Mouse (Mus musculus) heart, adult 2 months (tissue): ENCODE results near the gene Ctnnb1.

Experiments
- CTCF ChIP-seq: fragments of 200-600 bp; IDR thresholded peaks from 2 replicates; pipeline ENCODE4 v1.8.1; 2022; ENCODE audit warnings: antibody characterized with exemption, mild to moderate bottlenecking, moderate library complexity
- EP300 ChIP-seq: fragments of 200-500 bp; IDR thresholded peaks from 2 replicates; pipeline ENCODE4 v1.6.1; 2011; ENCODE audit warnings: low read depth, low read length, control low read depth; ENCODE audit not compliant: insufficient read depth
- POLR2A ChIP-seq: fragments of 200-500 bp; IDR thresholded peaks from 2 replicates; pipeline ENCODE4 v1.6.1; 2011; ENCODE audit warnings: mild to moderate bottlenecking, low read depth, low read length, control low read depth; ENCODE audit not compliant: insufficient read depth

DNA sequence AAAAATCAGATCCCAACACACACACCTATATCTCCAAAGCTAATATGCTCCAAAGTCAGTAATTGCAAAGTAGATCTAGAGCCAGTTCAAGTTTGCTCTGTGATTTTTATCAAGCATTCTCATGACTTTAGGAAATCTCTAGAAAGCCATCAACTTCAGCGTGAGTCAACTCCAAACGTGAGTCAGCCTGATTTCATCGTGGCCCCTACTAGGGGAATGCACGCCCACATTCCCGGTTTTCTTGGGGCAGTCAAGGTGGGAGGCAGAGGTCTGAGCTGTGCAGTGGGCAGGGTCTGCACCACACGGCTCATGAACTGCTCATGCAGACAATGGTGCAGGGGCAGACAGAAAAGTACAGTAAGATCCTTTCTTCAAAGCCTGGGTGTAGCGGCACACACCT is 76.9 kb downstream of the Ctnnb1 start:
- TF ChIP-seq POLR2A, result no peak
- TF ChIP-seq CTCF, result no peak
- no peak for TF ChIP-seq EP300
